Mouse (Mus musculus) mouse trophoblast stem cell (cell line): ENCODE measurements around the gene Ano2.

Experiments used
- in situ Hi-C, 2 experiments: fragments of 300-500 bp; cut with MseI, MboI; formaldehyde crosslinking; loops; 2 replicates in 1 of 2; 3 replicates in 1 of 2; pipeline ENCODE4 v1.15.1; 2025

Gene Ano2

DNA sequence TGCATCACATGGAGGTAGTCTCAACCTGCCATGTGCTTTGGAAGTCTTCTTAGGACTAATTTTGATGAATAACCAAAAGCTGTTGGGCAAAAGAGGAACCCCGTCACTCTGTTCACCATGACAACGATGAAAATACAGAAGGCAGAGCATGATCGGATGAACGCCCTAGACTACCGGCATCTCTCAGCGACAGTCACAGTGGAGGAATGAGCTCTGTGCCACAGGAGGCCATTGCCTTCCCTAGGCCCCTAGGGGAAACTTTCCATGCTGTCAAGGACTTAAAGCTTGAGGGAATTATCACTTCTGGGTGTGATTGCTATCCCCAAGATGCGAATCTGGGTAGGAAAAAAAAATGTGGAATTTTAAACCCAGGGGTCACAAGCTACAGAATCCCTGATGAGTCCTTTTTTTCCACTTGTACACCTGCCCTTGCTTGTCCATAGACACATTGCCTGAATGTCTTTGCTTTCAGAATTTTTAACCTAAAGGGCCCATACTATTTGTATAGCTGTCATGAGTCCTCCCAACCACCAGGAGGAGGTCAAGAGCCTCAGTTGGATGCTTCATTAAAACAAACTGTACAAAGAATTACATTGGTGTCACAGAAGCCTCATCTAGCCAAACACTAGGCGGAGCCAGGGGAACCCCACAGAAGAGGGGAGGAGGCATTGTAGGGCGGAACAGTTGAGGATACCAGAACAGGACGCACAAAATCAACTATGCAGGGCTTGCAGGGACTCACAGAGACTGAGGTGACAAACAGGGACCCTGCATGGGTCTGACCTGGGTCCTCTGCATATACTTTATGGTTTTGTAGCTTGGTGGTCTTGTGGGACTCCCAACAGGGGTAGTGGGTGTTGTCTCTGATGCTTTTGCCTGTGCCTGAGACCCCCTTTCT is 53.2 kb downstream of the Ano2 start:
- in situ Hi-C loops: no loop called here

- in situ Hi-C loops: no loop called here
Measured at GRCm38 (mm10) chr6:125747322-125747930, 57.2 kb downstream of the Ano2 start.

DNA sequence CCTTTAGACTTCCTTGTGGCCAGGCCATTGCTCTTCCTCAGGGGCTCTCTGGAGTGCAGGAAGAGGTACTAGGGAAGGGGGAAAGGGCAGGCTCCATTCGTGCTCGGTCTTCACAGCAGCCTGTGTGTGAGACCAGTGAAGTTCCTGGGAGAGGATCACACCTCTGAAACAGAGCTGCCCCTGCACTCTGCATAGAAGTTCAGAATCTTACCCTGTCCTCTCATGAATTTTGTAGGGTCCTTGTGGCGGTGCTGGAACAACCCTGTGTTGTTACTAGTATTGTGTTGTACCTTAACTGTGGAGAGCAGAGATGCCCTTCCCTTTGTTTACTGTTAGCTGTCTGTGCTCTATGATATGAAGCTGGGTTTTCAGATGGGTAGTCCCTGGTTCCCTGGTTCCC is 58.4 kb downstream of the Ano2 start:
- in situ Hi-C loops: no loop called here

DNA sequence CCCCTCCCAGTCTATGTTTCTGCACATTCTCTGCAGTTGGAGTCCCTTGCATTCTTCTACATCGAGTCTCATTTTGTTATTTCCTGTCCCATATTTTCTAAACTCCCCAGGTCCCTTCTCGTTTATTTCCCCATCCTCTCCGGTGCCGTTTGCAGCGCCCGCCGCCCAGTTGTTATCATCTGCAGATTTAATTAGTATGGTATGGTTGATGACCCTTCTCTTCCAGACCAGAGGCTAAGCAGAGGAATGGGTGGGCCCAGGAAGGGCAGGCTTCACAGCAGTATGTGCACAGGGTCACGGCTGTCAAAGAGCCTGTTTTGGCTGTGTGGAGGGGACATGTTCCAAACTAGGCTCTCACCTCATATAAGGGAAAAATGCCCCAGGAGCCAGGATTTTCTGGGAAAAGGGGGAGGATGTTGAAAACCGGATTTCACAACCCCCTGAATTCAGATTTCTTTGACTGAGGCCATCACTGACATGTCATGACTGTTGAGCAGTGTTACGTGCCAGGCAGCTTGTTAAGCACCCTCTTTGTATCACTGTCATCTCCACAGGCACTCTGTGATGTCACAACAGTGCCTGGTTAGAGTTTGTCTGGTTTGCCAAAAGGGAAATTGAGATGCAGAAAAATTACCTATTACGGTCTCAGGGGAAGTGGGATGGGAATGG is 72.8 kb downstream of the Ano2 start:
- in situ Hi-C loops: no loop called here

- in situ Hi-C loops: no loop called here
Measured at GRCm38 (mm10) chr6:125773256-125773655, 83.0 kb downstream of the Ano2 start.

DNA sequence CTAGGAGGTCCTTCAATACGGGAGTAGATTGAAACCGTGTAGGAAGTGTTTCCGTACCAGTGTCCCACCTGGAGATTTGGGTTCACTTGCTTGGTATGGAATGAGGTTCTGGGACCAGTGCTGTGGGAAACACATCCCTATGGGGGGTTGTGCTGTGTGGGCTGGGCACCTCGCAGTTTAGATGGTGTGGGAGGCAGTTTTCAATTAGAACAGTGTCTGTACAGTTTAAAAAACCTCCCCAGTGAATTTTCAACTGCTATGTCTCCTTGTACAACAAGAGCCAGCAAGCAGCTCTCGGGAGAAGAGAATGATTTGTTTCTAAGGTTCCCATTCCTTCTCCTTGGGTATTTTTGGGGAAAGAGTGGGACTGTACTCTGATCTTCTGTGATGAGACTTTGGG is 86.1 kb downstream of the Ano2 start:
- in situ Hi-C loops: no loop called here

GRCm38 (mm10) chr6:125802954-125803353 is 112.7 kb downstream of the Ano2 start:
- in situ Hi-C loops: no loop called here

DNA sequence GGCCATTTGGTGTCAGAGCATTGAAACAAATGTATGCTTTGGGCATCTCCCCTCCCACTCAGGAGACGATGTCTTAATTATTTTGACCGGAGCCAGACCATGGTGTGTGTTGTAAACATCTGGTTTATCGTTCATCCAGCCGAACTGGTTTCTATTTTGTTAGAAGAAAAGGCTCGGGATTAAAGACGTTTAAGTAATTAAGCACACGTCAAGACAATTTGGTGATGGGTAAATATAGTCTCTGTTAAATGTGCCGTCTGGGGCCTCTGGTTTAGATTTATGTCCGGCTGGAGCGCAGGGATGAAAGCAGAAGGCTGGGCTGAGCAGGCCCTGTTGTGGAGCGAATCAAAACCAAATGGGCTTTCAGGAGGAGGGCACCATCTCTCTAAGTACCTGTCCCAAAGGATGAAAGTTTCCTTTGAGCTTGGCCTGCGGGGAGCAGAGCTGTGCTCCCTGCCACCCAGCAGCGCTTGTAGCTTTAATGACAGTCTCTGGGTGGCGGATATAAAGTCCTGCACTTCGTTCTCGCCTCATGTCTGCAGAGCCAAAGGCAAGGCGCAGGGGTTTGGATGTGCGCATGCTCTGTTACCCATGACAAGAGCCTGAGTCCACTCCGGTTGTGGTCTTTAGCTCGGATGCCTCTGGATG is 113.3 kb downstream of the Ano2 start:
- in situ Hi-C loops: no loop called here

GRCm38 (mm10) chr6:125808996-125809649 is 118.9 kb downstream of the Ano2 start:
- in situ Hi-C loops: no loop called here

DNA sequence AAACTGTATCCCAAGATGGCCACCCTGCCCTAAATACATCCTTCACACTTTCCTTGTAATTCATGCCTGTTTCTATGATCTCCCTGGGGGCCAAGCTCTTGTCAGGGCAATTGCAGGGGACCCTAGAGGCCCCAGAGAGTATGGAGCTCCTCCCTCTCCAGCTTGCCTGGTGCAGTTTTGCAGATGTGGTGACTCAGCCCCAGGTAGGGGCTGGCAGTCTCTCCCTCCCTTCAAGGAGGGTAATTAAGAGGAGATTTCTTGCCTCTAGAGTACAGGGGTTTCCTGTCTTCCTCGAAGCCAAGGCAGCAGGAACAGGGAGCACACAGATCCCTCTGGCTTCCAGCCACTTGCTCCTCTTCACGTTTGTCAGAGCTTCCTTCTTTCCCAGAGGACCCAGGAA is 121.2 kb downstream of the Ano2 start:
- in situ Hi-C loops: no loop called here

DNA sequence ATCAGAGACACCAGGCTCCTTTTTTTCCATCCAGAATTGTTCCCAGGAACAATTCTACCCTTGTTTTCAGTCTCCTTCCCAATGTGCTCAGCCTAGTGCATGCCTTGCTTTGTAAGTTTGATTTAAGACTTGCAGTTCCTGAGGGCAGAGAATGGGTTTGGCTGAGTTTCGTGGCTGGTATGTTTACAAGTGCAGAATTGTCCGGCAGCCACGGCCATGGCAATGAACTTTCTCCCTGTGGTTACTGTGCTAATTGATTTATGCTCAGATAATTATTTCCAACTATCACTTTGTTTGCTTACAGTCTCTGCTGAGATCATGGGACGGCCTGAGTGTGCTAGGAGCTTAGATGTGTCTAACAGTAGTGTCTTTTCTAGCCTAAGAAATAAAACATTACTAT is 147.9 kb downstream of the Ano2 start:
- in situ Hi-C loops: no loop called here

DNA sequence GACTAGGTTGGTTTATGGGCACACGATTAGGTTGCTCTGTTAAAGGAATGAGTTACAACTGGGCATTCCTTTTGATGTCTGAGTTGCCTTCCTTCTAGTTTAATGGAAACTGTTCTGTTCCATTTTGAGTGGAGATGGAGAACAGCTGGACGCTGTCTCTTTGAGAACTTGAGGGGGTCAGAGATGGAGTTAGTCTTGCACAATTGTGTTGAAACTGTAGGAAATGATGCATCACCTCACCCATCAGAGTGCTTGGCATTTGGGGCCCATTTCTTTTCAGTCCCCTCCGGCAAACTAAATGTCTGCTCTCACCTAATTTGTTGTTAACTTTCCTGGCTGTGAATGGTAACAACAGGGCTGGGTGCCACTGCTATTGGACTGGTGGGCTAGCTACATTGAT is 151.1 kb downstream of the Ano2 start:
- in situ Hi-C loops: no loop called here

DNA sequence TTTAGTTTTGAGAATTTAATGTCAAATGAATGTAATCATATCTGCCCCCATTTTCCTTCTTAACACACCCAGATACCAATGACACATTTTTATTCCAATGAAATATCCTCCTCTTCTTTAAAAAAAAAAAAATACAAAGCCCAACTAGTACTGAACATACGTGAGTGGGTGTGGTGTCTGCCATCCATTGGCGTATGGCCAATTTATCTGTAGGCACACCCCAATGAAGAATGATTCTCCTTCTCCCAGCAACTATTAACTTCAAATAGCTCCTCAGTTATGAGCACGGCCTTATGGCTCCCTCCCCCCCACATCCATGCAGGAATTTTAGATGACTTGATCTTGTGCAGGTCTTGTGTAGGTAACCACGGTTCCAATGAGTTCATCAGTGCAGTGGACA is 161.0 kb downstream of the Ano2 start:
- in situ Hi-C loops: no loop called here

- in situ Hi-C loops: no loop called here
Measured at GRCm38 (mm10) chr6:125858294-125858693, 168.1 kb downstream of the Ano2 start.

GRCm38 (mm10) chr6:125868516-125868915 is 178.3 kb downstream of the Ano2 start:
- in situ Hi-C loops: no loop called here

DNA sequence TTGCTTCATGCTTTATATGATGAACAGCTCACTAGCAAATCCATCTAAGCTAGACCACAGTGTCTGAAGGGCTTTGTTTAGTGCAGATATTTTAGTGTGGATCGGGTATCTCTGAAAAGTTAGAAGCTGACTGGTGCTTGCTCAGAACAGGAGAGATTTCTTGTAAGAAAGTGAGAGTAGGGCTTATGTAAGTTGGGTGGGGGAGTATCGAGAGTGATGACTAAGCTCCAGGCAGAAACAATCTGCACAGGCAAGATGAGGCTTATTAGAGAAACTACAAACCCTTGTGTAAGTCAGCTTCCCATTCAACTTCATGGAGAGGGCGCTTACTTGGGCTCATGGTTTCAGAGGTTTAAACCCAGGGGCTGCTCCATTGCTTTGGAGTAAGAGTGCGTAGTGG is 181.3 kb downstream of the Ano2 start:
- in situ Hi-C loops: no loop called here

GRCm38 (mm10) chr6:125874742-125875141 is 184.5 kb downstream of the Ano2 start:
- in situ Hi-C loops: no loop called here

DNA sequence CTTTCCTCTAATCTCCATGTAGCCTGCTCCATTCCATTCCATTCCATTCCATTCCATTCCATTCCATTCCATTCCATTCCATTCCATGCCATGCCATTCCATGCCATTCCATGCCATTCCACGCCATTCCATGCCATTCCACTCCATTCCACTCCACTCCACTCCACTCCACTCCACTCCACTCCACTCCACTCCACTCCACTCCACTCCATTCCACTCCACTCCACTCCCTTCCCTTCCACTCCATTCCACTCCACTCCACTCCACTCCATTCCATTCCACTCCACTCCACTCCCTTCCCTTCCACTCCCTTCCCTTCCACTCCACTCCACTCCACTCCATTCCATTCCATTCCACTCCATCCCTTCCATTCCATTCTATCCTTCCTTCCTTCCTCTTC is 186.7 kb downstream of the Ano2 start:
- in situ Hi-C loops: no loop called here

DNA sequence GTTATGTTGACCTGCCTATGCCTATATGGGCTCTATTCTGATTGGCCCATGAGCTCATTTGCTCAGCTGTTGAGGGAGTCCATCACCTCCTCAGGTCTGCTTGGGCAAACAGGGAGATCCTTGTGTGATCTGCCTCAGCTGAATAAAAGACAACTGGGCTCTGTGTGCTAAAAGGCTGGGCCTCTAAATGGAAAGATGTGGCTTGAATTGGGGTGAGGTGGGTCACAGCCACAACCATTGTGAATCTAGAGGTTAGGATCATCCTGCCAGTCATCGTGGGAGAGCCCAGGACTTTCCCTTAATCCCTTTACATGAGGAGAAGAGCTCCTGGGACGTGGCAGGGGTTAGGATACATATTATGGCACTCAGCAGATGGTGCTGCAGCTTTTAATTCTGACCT is 188.5 kb downstream of the Ano2 start:
- in situ Hi-C loops: no loop called here

DNA sequence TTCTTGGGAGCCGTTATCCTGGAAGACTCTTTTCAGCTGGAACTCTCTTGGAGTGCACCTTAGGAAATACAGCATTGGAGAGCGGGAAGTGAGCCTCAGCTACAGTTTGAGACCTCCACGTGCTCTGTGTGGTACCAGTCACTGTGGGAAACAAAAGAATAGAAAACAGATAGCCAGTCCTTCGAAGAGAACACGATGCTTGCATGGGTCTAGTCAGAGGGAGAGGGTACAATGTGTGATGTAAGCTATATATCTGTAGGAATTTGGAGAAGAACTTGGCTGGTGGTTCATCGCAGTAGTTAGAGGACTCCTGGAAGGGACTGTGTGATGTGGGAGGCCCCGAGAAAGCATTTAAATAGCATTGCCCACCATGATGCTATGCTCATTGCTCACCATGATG is 189.1 kb downstream of the Ano2 start:
- in situ Hi-C loops: no loop called here

- in situ Hi-C loops: no loop called here
Measured at GRCm38 (mm10) chr6:125888596-125888995, 198.4 kb downstream of the Ano2 start.

DNA sequence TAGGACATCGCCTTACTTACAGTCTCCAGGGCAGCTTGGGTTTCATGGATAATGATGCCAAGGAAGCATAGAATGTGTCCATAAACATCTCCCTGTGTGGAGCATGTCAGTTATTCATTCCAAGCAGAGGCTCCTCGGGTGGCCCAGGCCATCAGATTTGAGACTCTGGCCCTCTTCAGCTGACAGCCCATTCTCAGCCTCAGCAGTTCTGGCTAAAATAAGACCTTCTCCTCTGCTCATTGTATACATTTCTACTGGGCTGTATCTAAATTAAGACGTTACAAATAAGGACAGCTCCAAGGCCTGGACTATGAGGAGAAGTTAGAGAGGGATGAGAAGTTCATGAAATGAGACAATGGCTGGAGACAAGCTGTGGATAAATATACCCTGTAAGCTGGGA is 204.1 kb downstream of the Ano2 start:
- in situ Hi-C loops: no loop called here
